Mouse (Mus musculus): Measurements from ENCODE around the gene Shroom3.

Shroom3 gene

GRCm38 (mm10) chr5:92850925-92851324 lies 167.7 kb downstream of the Shroom3 start:
- DNase-seq (ENCODE audit: low spot score), result no peak

- DNase-seq (ENCODE audit: low spot score), result no peak
These were observed 171.7 kb downstream of the Shroom3 start for GRCm38 (mm10) chr5:92854983-92855382.

- DNase-seq (ENCODE audit: low spot score), result peak; percentile 50
These were observed 173.1 kb downstream of the Shroom3 start for GRCm38 (mm10) chr5:92856346-92856745.

DNA sequence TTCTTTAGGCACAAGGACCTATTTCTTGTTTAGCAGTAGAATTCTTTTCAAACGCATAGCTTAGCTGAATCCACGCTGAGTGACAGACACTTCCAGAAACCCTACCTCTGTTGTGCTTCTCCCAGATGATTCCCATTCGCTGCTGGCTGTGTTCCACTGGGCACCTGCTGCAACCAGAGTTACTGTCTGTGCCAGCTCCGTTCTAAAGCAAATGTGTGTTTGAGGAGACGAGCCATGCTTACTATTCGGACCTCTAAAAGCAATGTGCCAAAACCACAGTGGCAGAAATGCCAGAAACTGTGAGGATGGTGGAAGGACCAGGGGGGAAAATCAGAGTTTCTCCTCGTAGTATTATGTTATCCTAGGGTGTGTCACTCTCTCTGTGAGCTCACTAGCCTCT lies 173.9 kb downstream of the Shroom3 start:
- DNase-seq (ENCODE audit: low spot score), result no peak

GRCm38 (mm10) chr5:92858104-92858503 lies 174.9 kb downstream of the Shroom3 start:
- DNase-seq (ENCODE audit: low spot score), result no peak

DNA sequence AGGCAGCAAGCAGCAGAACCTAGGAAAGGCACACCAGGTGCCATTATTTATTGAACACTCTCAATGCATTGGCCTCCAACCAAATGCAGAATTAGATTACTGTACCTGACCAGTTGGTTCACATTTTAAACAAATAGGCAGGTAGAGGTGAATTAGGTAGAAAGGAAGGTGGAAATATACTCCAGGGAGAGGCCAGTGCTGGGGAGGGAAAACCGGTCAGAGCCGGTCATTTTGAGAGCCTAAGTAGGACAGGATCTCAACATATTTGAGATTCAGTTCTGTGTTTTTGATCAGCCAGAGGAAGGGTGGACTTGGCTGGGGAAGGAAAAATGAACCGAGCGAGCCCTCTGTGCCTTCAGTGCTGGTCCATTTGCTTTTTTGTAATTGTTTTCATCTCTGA lies 175.3 kb downstream of the Shroom3 start:
- no peak for DNase-seq (ENCODE audit: low spot score)

DNA sequence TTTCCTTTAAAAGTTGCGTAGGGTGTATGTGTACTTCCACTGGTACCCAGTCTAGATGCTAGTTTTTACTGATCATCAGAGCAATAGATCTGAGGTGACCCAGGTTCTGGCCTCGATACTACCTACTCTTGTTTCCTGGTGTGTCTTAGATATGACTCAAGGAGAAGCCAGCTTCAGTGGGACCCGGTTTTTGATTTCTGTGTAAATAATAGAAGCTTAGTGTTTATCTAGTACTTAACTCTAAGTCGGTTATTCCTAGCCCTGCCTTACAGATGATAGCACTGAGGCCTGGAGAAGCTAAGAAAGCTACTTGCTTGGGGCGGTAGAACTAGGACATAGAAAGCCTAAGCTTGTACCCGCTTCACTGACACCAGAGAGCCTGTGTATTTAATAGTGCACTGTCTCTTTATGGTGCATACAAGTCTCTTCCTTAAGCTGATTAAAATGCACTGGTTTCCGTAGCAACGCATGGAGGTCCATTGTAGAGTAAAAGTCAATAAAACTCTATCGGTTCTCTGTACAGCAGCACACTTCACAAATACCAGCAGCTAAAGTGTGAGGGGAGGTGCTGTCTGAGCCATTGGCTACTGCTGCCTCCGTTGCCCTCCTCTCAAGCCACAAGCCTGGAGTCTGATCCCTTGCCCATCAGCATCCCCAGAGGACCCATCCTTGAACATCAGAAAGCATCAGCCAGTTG lies 178.3 kb downstream of the Shroom3 start:
- DNase-seq (ENCODE audit: low spot score), result no peak

GRCm38 (mm10) chr5:92865090-92865489 lies 181.9 kb downstream of the Shroom3 start:
- DNase-seq (ENCODE audit: low spot score), result no peak

- DNase-seq (ENCODE audit: low spot score), result no peak
These were observed 183.3 kb downstream of the Shroom3 start for GRCm38 (mm10) chr5:92866546-92866945.

- DNase-seq (ENCODE audit: low spot score), result no peak
These were observed 184.0 kb downstream of the Shroom3 start for GRCm38 (mm10) chr5:92867253-92867652.

GRCm38 (mm10) chr5:92868231-92868630 lies 185.0 kb downstream of the Shroom3 start:
- no peak for DNase-seq (ENCODE audit: low spot score)

DNA sequence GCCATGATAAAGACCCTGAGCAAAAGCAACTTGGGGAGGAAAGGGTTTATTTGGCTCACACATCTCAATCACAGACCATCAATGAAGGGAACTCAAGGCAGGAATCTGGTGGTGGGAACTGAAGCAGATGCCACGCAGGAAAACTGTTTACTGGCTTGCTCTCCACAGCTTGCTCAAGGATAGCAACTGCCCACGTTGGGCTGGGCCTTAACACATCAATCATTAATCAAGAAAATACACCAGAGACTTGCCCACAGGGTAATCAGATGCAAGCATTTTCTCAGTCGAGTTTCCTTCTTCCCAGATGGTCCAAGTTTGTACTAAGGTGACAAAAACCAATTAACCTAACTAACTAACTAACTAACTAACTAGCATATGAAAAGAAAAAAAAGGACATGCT lies 187.8 kb downstream of the Shroom3 start:
- no peak for DNase-seq (ENCODE audit: low spot score)

DNA sequence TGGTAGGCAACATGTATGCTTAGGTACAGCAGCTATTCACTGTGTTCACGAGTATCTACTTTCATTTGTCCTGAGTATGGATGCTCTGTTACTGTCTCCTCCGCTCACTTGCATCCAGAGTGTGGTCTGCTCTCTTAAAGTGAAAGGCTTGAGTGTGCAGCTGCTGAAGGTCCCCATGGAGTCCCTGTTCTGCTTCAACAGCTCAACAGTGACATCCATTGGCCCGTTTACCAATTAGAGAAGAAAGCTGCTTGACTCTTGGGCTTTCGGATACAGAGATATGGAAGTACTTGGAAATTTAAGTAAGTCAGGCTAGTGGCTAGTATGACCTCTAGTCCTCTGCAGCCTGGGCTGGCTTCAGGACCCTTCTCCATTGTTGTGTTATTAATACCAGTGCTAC lies 188.9 kb downstream of the Shroom3 start:
- DNase-seq (ENCODE audit: low spot score), result no peak

- no peak for DNase-seq (ENCODE audit: low spot score)
These were observed 189.8 kb downstream of the Shroom3 start for GRCm38 (mm10) chr5:92872991-92873390.

- DNase-seq (ENCODE audit: low spot score), result no peak
These were observed 190.3 kb downstream of the Shroom3 start for GRCm38 (mm10) chr5:92873518-92873917.

GRCm38 (mm10) chr5:92875836-92876235 lies 192.6 kb downstream of the Shroom3 start:
- no peak for DNase-seq (ENCODE audit: low spot score)

- DNase-seq (ENCODE audit: low spot score), result no peak
These were observed 193.9 kb downstream of the Shroom3 start for GRCm38 (mm10) chr5:92877104-92877503.

GRCm38 (mm10) chr5:92880393-92880792 lies 197.2 kb downstream of the Shroom3 start:
- DNase-seq (ENCODE audit: low spot score), result no peak

DNA sequence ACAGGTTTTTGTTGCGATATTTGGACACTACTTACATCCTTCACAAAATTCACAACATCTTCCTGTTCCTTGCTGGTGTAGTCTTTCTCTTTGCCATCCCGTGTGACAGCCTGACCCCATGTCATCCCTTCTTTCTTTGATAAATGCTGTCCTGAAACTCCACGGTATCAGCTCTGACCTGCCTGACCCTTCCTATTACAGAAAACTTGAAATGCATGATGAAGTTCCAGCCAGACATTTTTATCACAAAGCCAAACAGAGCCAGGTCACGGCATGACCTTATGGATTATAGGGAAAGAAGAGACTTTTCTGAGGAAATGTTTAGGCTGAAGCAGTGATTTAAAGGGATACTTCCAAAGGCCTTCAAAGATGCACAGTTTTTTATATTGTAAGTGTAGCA lies 197.7 kb downstream of the Shroom3 start:
- DNase-seq (ENCODE audit: low spot score), result no peak

GRCm38 (mm10) chr5:92886141-92886540 lies 202.9 kb downstream of the Shroom3 start:
- DNase-seq (ENCODE audit: low spot score), result no peak

- no peak for DNase-seq (ENCODE audit: low spot score)
These were observed 204.3 kb downstream of the Shroom3 start for GRCm38 (mm10) chr5:92887501-92887900.

DNA sequence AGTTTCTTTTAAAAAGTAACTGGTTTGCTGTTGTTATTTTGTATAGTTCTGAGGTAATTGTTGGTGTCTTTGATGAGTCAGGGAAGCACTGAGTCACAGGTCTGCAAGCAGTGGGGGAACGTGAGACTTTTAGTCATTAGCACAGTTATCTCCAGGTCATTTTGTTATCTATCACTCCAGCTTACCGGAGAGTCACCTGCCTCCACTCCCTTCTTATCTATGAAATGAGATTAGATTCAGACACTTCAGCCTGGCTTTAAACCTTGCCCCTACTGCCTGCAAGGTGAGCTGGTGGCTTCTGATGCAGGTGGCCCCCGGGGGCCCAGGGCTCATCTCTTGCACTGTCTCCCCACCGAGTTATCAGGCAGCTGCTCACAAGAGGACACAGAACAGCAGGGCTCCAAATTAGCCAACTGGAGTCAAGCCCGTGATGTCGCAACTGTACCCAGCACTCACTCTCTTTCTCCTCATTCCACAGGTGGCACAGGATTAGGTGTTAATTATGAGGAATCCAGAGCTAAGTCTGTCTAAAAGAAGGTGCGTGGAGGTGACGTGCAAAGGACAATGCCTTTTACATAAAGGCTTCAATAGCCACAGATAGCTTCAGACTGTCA lies 205.5 kb downstream of the Shroom3 start:
- DNase-seq (ENCODE audit: low spot score), result no peak

- no peak for DNase-seq (ENCODE audit: low spot score)
These were observed 207.7 kb downstream of the Shroom3 start for GRCm38 (mm10) chr5:92890902-92891301.

- no peak for DNase-seq (ENCODE audit: low spot score)
These were observed 210.0 kb downstream of the Shroom3 start for GRCm38 (mm10) chr5:92893284-92893683.
